Mouse (Mus musculus) liver, embryonic 16.5 days (tissue): Measurements from ENCODE around the gene Nim1k. TPM values are rescaled to one million over a fixed set of nuclear protein-coding genes. Genes with fewer than 3 reads are reported as not detected.

Experiments
- ATAC-seq: fragments of 200-750 bp; cut with Nextera tagmentation; 2 replicates; pipeline ENCODE4 v1.8.0; 2017; ENCODE audit warnings: low read depth, mild to moderate bottlenecking, moderate number of reproducible peaks, moderate library complexity
- H3K27ac ChIP-seq: fragments of 300-500 bp; sonication (generic); 2 replicates; pipeline ENCODE4 v1.5.1; 2014; ENCODE audit warnings: mild to moderate bottlenecking, low read length
- H3K27me3 ChIP-seq: fragments of 300-500 bp; sonication (generic); 2 replicates; pipeline ENCODE4 v1.6.1; 2014; ENCODE audit warnings: low read depth, low read length, mixed read lengths; ENCODE audit not compliant: control insufficient read depth, insufficient read depth
- H3K36me3 ChIP-seq: fragments of 300-500 bp; sonication (generic); 2 replicates; pipeline ENCODE4 v1.6.1; 2014; ENCODE audit warnings: mild to moderate bottlenecking; ENCODE audit not compliant: control insufficient read depth, insufficient read depth
- H3K4me1 ChIP-seq: fragments of 300-500 bp; sonication (generic); 2 replicates; pipeline ENCODE4 v1.6.1; 2014; ENCODE audit warnings: low read depth, low read length, mixed read lengths; ENCODE audit not compliant: control insufficient read depth
- H3K4me2 ChIP-seq: fragments of 300-500 bp; sonication (generic); 2 replicates; pipeline ENCODE4 v1.6.1; 2014; ENCODE audit warnings: low read depth, low read length, mixed read lengths
- H3K4me3 ChIP-seq: fragments of 300-500 bp; sonication (generic); 2 replicates; pipeline ENCODE4 v1.5.1; 2014; ENCODE audit warnings: low read depth, mild to moderate bottlenecking, low read length
- H3K9ac ChIP-seq: fragments of 300-500 bp; sonication (generic); 2 replicates; pipeline ENCODE4 v1.6.1; 2014; ENCODE audit warnings: low read depth, low read length
- H3K9me3 ChIP-seq: fragments of 300-500 bp; sonication (generic); replicated peaks from 2 replicates; pipeline ENCODE4 v1.6.1; 2016; ENCODE audit warnings: low read length; ENCODE audit not compliant: control insufficient read depth
- WGBS: fragments of 180-500 bp; shearing (Covaris S2); extraction: QIAGEN DNeasy Blood & Tissue Kit; methylation state at CpG from one replicate; pipeline ENCODE4 v1.1.7; 2014; ENCODE audit not compliant: insufficient replicate concordance; 5-methylcytosine and 5-hydroxymethylcytosine counted together
- polyA plus RNA-seq: library from polyadenylated mRNA; unstranded; fragments of >200 nt; fragmentation: Nextera tagmentation; extraction: Ambion mirVana; gene quantifications from 2 replicates; pipeline ENCODE4 v1.2.1, GENCODE M21; 2015

The Nim1k gene
- polyA plus RNA-seq, 1 experiment from 2014 or later: 0.06 TPM

- 17% methylated on average over 19 of the region's 19 CpGs for WGBS
- Histone ChIP-seq H3K27ac (no peak overlapping the region), H3K27me3 (no peaks in the 10 kb centered on the region), H3K9ac (no peak overlapping the region), H3K4me1 (no peaks in the 10 kb centered on the region), H3K9me3 (no peaks in the 10 kb centered on the region), H3K4me2 (peak overlapping the region; percentile 6; the same call in 1 of the 2 replicates), H3K36me3 (no peaks in the 10 kb centered on the region), H3K4me3 (no peak overlapping the region)
- no peak for ATAC-seq
Measured at GRCm38 (mm10) chr13:119741390-119742237, 14.1 kb downstream of the Nim1k start.

- Histone ChIP-seq H3K27ac (no peak overlapping the region), H3K4me1 (no peaks in the 10 kb centered on the region), H3K27me3 (no peaks in the 10 kb centered on the region), H3K36me3 (no peaks in the 10 kb centered on the region), H3K9me3 (no peaks in the 10 kb centered on the region), H3K4me3 (no peak overlapping the region), H3K4me2 (no peak overlapping the region), H3K9ac (no peak overlapping the region)
- ATAC-seq: no peak
- 65% methylated on average over 6 of the region's 6 CpGs for WGBS
Measured at GRCm38 (mm10) chr13:119731448-119731847, 24.2 kb downstream of the Nim1k start.

GRCm38 (mm10) chr13:119729406-119729805, 26.3 kb downstream of the Nim1k start:
- WGBS: 62% methylated on average over 7 of the region's 7 CpGs
- Histone ChIP-seq H3K9me3 (no peaks in the 10 kb centered on the region), H3K27ac (no peak overlapping the region), H3K36me3 (no peaks in the 10 kb centered on the region), H3K27me3 (no peaks in the 10 kb centered on the region), H3K9ac (no peak overlapping the region), H3K4me1 (no peaks in the 10 kb centered on the region), H3K4me3 (no peak overlapping the region), H3K4me2 (no peak overlapping the region)
- ATAC-seq: no peak

GRCm38 (mm10) chr13:119727608-119728387, 27.9 kb downstream of the Nim1k start:
- no peak for ATAC-seq

GRCm38 (mm10) chr13:119724541-119724940, 31.1 kb downstream of the Nim1k start:
- Histone ChIP-seq H3K9me3 (no peaks in the 10 kb centered on the region), H3K9ac (no peak overlapping the region), H3K27me3 (no peaks in the 10 kb centered on the region), H3K4me2 (no peak overlapping the region), H3K27ac (no peak overlapping the region), H3K4me1 (no peaks in the 10 kb centered on the region), H3K4me3 (no peak overlapping the region), H3K36me3 (no peaks in the 10 kb centered on the region)
- 58% methylated on average over 7 of the region's 7 CpGs for WGBS
- ATAC-seq: no peak

More at GRCm38 (mm10) chr13:119727608-119728387, 27.9 kb downstream of the Nim1k start:
- 68% methylated on average over 26 of the region's 26 CpGs for WGBS
- Histone ChIP-seq H3K4me3 (no peak overlapping the region), H3K4me1 (no peaks in the 10 kb centered on the region), H3K4me2 (no peak overlapping the region), H3K36me3 (no peaks in the 10 kb centered on the region), H3K9ac (no peak overlapping the region), H3K27ac (no peak overlapping the region), H3K27me3 (no peaks in the 10 kb centered on the region), H3K9me3 (no peaks in the 10 kb centered on the region)

GRCm38 (mm10) chr13:119723368-119723767, 32.3 kb downstream of the Nim1k start:
- no peaks in the 10 kb centered on the region for H3K27me3 ChIP-seq
- no peaks in the 10 kb centered on the region for H3K36me3 ChIP-seq
- H3K27ac ChIP-seq: no peak overlapping the region
- no peaks in the 10 kb centered on the region for H3K4me1 ChIP-seq
- 57% methylated on average over 5 of the region's 5 CpGs for WGBS
- H3K9me3 ChIP-seq: no peaks in the 10 kb centered on the region
- no peak overlapping the region for H3K4me3 ChIP-seq
- ATAC-seq: no peak
- H3K9ac ChIP-seq: no peak overlapping the region
- H3K4me2 ChIP-seq: no peak overlapping the region

- Histone ChIP-seq H3K27me3 (no peaks in the 10 kb centered on the region), H3K4me2 (no peak overlapping the region), H3K9ac (no peak overlapping the region), H3K27ac (no peak overlapping the region), H3K4me3 (no peak overlapping the region), H3K9me3 (no peaks in the 10 kb centered on the region), H3K4me1 (no peaks in the 10 kb centered on the region), H3K36me3 (no peaks in the 10 kb centered on the region)
- WGBS: 60% methylated on average over 3 of the region's 3 CpGs
- ATAC-seq: no peak
Measured at GRCm38 (mm10) chr13:119722447-119722846, 33.2 kb downstream of the Nim1k start.

- H3K4me3 ChIP-seq: no peak overlapping the region
- H3K36me3 ChIP-seq: no peaks in the 10 kb centered on the region
- no peak for ATAC-seq
- H3K4me2 ChIP-seq: no peak overlapping the region
- H3K4me1 ChIP-seq: no peaks in the 10 kb centered on the region
- H3K27me3 ChIP-seq: no peaks in the 10 kb centered on the region
- H3K27ac ChIP-seq: no peak overlapping the region
- no peak overlapping the region for H3K9ac ChIP-seq
- WGBS: 51% methylated on average over 2 of the region's 2 CpGs
- no peaks in the 10 kb centered on the region for H3K9me3 ChIP-seq
Measured at GRCm38 (mm10) chr13:119716105-119716504, 39.6 kb downstream of the Nim1k start.

GRCm38 (mm10) chr13:119713821-119714220, 41.9 kb downstream of the Nim1k start:
- 57% methylated on average over 9 of the region's 9 CpGs for WGBS
- H3K9me3 ChIP-seq: no peaks in the 10 kb centered on the region
- peak overlapping the region; percentile 42; the same call in 1 of the 2 replicates for H3K27ac ChIP-seq
- H3K27me3 ChIP-seq: no peaks in the 10 kb centered on the region
- H3K9ac ChIP-seq: no peak overlapping the region
- H3K4me3 ChIP-seq: no peak overlapping the region
- no peaks in the 10 kb centered on the region for H3K36me3 ChIP-seq
- no peak for ATAC-seq
- H3K4me1 ChIP-seq: no peaks in the 10 kb centered on the region; the same call in 1 of the 2 replicates
- H3K4me2 ChIP-seq: no peak overlapping the region
